Mouse (Mus musculus): ENCODE results near the gene Smad6. TPM values are rescaled to one million over a fixed set of nuclear protein-coding genes. Genes with fewer than 3 reads are reported as not detected.
A peak's percentile ranks its signal among the peaks of the same experiment; 100 is the strongest.

Gene Smad6
- total and polyA plus RNA-seq, 2 experiments: 4.1 to 12.6 TPM

DNA sequence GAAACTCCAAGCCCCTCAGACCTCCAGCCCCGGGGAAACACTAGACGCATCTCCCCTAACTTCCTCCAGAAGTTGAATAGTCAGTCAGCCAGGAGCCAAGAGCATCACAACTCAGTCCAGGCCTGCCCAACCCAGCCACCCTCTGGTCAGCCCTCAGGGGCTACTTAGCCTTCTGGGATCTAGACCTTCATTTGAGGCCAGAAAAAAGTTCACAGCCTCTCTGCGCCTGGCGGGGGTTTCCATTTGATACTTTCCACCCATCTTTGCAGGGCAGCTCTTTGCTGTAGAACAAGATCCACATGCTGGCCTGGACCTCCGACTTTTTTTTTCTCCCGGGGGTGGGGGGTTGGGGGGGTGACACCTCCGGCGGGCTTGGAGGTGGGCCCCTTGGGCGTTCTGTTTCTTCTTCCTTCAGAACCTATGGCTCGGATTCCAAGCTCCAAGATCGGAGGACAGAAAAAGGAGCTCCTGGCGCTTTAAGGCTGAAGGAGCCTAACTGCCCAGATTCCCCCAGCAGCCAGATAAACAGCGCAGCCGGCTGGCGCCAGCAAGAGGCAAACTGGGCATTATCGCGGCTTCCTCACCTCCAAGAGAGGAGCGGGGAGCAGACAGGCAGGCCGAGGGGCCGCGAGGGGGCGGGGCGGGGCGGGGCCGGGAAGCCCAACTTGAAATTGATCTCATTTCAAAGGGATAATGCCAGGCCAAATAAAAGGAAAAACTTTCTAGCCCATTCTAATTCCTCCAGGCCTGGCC, 5.0 kb downstream of the Smad6 start:
- no peak overlapping the region for H3K27ac ChIP-seq (replicated peaks; ENCODE audit: insufficient read depth, low read depth, low read length)
- TF ChIP-seq CTCF (IDR thresholded peaks at IDR 0.05; ENCODE audit: low read depth, low read length): 0 out of 2 replicates have a peak, but pooled peaks have one; percentile 26
- no peak for TF ChIP-seq POLR2A (IDR thresholded peaks at IDR 0.05; ENCODE audit: extremely low read depth, insufficient read depth, low read length)
- no peaks in the 10 kb centered on the region for H3K27me3 ChIP-seq (ENCODE audit: control insufficient read depth, insufficient read depth, low read length)
- no peak overlapping the region for H3K9ac ChIP-seq (ENCODE audit: low read depth, low read length)
- H3K79me2 ChIP-seq (ENCODE audit: control insufficient read depth, insufficient read depth, low read length): peaks cover 17% of the 10 kb centered on the region; the same call in 1 of the 2 replicates
- 0 out of 2 replicates have a peak, but pooled peaks cover 2% of the 10 kb centered on the region for H3K36me3 ChIP-seq (ENCODE audit: control insufficient read depth, insufficient read depth, low read length)
- peaks cover 2% of the 10 kb centered on the region; the same call in 1 of the 2 replicates for H3K4me1 ChIP-seq (ENCODE audit: control insufficient read depth, insufficient read depth, low read length)
- 19% methylated on average over 25 of the region's 25 CpGs for WGBS
- peak overlapping the region; percentile 45; the same call in 1 of the 2 replicates for H3K4me3 ChIP-seq (ENCODE audit: insufficient read depth, low read depth, low read length)
- DNase-seq (ENCODE audit: extremely low read depth, low read depth, low spot score): peak; percentile 52

- 82% methylated on average over 7 of the region's 7 CpGs for WGBS
- Histone ChIP-seq H3K79me2 (ENCODE audit: control insufficient read depth, insufficient read depth, low read length) (peaks cover 20% of the 10 kb centered on the region; the same call in 1 of the 2 replicates), H3K36me3 (ENCODE audit: control insufficient read depth, insufficient read depth, low read length) (peaks cover 6% of the 10 kb centered on the region; the same call in 1 of the 2 replicates), H3K27me3 (ENCODE audit: control insufficient read depth, insufficient read depth, low read length) (no peaks in the 10 kb centered on the region), H3K27ac (replicated peaks; ENCODE audit: insufficient read depth, low read depth, low read length) (no peak overlapping the region), H3K4me3 (ENCODE audit: insufficient read depth, low read depth, low read length) (no peak overlapping the region), H3K4me1 (ENCODE audit: control insufficient read depth, insufficient read depth, low read length) (peaks cover 2% of the 10 kb centered on the region; the same call in 1 of the 2 replicates), H3K9ac (ENCODE audit: low read depth, low read length) (no peak overlapping the region)
- DNase-seq (ENCODE audit: extremely low read depth, low read depth, low spot score): no peak
- no peak for TF ChIP-seq CTCF (IDR thresholded peaks at IDR 0.05; ENCODE audit: low read depth, low read length)
- no peak for TF ChIP-seq POLR2A (IDR thresholded peaks at IDR 0.05; ENCODE audit: extremely low read depth, insufficient read depth, low read length)
Observed at GRCm38 (mm10) chr9:64016092-64016491, 5.8 kb downstream of the Smad6 start.

DNA sequence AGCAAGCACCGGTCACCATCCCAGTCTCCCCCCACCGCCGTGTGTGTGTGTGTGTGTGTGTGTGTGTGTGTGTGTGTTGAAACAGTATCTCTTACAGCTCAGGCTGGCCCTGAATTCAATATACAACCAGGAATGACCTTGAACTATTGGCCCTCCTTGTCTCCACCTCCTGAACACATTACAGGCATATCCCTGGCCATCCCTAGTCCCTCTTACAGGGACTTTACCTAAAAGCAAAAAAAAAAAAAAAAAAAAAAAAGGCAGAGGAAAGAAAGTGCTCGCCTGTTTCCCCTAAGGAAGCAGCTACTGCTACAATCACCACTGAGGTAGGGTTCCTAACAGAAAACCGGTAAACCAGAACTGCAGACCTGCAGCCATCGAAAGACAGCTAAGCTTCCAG, 7.1 kb downstream of the Smad6 start:
- Histone ChIP-seq H3K9ac (ENCODE audit: low read depth, low read length) (no peak overlapping the region), H3K36me3 (ENCODE audit: control insufficient read depth, insufficient read depth, low read length) (peaks cover 6% of the 10 kb centered on the region; the same call in 1 of the 2 replicates), H3K4me3 (ENCODE audit: insufficient read depth, low read depth, low read length) (no peak overlapping the region), H3K27ac (replicated peaks; ENCODE audit: insufficient read depth, low read depth, low read length) (no peak overlapping the region), H3K27me3 (ENCODE audit: control insufficient read depth, insufficient read depth, low read length) (no peaks in the 10 kb centered on the region), H3K79me2 (ENCODE audit: control insufficient read depth, insufficient read depth, low read length) (peaks cover 15% of the 10 kb centered on the region; the same call in 1 of the 2 replicates), H3K4me1 (ENCODE audit: control insufficient read depth, insufficient read depth, low read length) (peaks cover 2% of the 10 kb centered on the region; the same call in 1 of the 2 replicates)
- peak; percentile 44 for DNase-seq (ENCODE audit: extremely low read depth, low read depth, low spot score)
- WGBS: 68% methylated on average over 6 of the region's 6 CpGs
- no peak for TF ChIP-seq CTCF (IDR thresholded peaks at IDR 0.05; ENCODE audit: low read depth, low read length)
- TF ChIP-seq POLR2A (IDR thresholded peaks at IDR 0.05; ENCODE audit: extremely low read depth, insufficient read depth, low read length): no peak

GRCm38 (mm10) chr9:64011356-64011755, 10.5 kb downstream of the Smad6 start:
- H3K4me1 ChIP-seq (ENCODE audit: control insufficient read depth, insufficient read depth, low read length): peaks cover 2% of the 10 kb centered on the region; the same call in 1 of the 2 replicates
- peaks cover 6% of the 10 kb centered on the region; the same call in 1 of the 2 replicates for H3K36me3 ChIP-seq (ENCODE audit: control insufficient read depth, insufficient read depth, low read length)
- TF ChIP-seq POLR2A (IDR thresholded peaks at IDR 0.05; ENCODE audit: extremely low read depth, insufficient read depth, low read length) (no peak), CTCF (IDR thresholded peaks at IDR 0.05; ENCODE audit: low read depth, low read length) (peak; percentile 12; the same call in 1 of the 2 replicates)
- H3K9ac ChIP-seq (ENCODE audit: low read depth, low read length): no peak overlapping the region
- 97% methylated on average over 1 of the region's 1 CpGs for WGBS
- no peak for DNase-seq (ENCODE audit: extremely low read depth, low read depth, low spot score)
- H3K27me3 ChIP-seq (ENCODE audit: control insufficient read depth, insufficient read depth, low read length): no peaks in the 10 kb centered on the region
- no peak overlapping the region for H3K4me3 ChIP-seq (ENCODE audit: insufficient read depth, low read depth, low read length)
- H3K27ac ChIP-seq (replicated peaks; ENCODE audit: insufficient read depth, low read depth, low read length): no peak overlapping the region
- peaks cover 8% of the 10 kb centered on the region; the same call in 1 of the 2 replicates for H3K79me2 ChIP-seq (ENCODE audit: control insufficient read depth, insufficient read depth, low read length)

- no peak overlapping the region for H3K27ac ChIP-seq (replicated peaks; ENCODE audit: insufficient read depth, low read depth, low read length)
- TF ChIP-seq POLR2A (IDR thresholded peaks at IDR 0.05; ENCODE audit: extremely low read depth, insufficient read depth, low read length) (no peak), CTCF (IDR thresholded peaks at IDR 0.05; ENCODE audit: low read depth, low read length) (no peak)
- H3K27me3 ChIP-seq (ENCODE audit: control insufficient read depth, insufficient read depth, low read length): no peaks in the 10 kb centered on the region
- H3K9ac ChIP-seq (ENCODE audit: low read depth, low read length): no peak overlapping the region
- H3K36me3 ChIP-seq (ENCODE audit: control insufficient read depth, insufficient read depth, low read length): no peaks in the 10 kb centered on the region
- WGBS: 89% methylated on average over 7 of the region's 7 CpGs
- H3K4me1 ChIP-seq (ENCODE audit: control insufficient read depth, insufficient read depth, low read length): peaks cover 12% of the 10 kb centered on the region
- no peaks in the 10 kb centered on the region for H3K79me2 ChIP-seq (ENCODE audit: control insufficient read depth, insufficient read depth, low read length)
- no peak overlapping the region for H3K4me3 ChIP-seq (ENCODE audit: insufficient read depth, low read depth, low read length)
- DNase-seq (ENCODE audit: extremely low read depth, low read depth, low spot score): no peak
Observed at GRCm38 (mm10) chr9:64002981-64003380, 18.9 kb downstream of the Smad6 start.
